Mouse (Mus musculus): Measurements from ENCODE around the gene Limch1.
A peak's percentile ranks its signal among the peaks of the same experiment; 100 is the strongest.

Limch1 gene

DNA sequence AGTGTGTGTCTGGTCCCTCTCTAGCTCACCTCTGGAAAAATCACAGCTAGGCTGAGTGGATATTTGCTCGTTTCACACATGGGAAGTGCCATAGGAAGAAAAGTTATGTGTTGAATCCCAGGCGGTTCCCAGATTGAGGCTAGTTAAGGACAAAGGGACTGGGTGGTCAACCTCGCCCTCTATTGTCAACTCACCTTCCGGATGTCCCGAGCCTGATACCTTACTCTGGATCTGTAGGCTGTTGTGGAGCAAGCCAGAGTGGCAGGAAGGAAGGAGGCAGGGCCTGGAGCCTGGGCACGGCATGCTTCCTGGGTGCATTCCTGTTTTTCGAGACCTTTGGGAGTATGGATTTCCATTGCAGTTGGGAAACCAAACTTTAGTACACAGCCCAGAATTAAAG, 243.9 kb downstream of the Limch1 start:
- no peak for DNase-seq

DNA sequence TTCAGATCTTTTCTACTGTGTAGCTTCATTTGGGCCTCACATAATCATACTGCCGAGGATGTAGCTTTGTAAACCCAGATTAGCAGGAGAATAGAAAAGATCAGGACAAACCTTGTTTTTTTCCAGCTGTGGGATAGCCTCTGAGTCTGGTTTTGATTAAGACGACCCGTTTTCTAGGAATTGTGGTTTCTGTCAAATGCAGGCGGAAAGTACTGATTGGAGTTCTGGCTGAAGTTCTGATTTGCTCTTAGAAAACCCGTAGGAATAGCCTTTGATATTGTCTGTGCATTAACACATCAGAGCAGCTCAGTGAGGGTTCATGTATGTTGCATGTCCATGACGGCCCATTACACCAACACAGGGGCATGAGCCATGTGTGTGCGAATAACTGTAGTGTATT, 246.8 kb downstream of the Limch1 start:
- no peak for DNase-seq

DNA sequence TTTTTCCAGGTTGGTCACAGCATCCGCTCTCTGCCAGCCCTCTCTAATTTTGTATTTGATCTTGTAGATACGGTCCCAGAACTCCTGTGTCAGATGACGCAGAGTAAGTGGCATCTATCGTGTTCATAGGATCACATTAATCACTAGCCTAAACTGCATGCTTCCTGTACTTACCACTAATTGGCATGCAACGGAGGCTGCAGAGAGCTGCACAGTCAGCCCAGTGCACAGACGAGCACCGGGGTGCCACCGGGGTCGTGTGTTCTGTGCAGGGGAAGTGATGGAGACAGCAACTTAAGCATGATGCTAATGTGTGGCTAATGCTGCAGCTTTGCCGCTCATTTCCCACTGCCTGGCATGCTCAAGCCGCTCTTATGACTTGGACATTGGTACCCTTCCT, 247.4 kb downstream of the Limch1 start:
- no peak for DNase-seq

DNA sequence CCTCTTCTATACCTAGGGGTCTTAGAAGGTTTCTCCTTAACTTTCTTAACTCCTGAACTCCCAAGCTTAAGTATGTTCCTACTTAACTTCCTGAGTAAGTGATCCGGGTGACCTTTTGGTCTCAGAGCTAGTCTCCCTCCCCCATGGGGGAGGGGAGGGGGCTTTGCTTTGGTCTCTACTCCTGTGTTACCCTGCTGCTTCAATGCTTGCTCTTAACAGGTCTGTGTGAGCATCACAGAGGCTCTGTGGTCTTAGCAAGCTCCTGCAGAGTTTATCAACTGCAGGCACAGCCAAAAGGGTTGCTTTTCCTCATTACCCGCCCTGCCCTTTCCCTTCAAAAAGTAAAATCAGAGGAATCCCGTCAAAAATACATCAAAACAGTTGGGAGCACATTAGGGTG, 250.5 kb downstream of the Limch1 start:
- DNase-seq = no peak

DNA sequence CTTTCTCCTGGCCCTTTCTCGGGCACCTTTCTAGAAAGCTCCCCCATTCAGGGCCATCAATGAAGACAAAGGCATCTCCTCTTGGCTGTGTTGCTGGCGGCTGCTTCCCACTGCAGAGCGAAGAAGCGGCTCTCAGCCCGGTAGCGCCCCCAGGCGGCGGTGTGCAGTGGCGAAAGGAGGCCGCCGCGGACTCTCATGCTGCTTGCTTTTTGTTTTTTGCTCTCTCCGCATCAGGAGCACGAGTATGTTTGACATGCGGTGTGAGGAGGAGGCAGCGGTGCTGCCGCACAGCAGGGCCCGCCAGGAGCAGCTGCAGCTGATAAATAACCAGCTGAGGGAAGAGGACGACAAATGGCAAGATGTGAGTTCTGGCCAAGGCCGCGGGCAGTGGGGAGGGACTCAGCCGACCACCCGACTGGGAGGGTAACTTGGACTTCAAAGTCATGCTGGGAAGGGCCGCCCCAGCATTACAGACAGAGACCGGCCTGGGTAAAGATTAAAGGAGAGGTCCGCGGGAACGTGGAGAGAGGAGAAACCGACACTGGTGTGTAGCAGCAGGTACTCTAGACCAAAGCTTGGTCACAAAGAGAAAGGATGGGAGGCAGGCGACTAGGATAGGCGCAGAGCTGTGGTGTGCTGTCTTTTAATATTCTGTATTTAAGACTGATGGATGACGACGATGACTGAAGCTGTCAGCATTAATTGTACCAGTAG, 251.4 kb downstream of the Limch1 start:
- peak; percentile 88 to 93 for DNase-seq

DNA sequence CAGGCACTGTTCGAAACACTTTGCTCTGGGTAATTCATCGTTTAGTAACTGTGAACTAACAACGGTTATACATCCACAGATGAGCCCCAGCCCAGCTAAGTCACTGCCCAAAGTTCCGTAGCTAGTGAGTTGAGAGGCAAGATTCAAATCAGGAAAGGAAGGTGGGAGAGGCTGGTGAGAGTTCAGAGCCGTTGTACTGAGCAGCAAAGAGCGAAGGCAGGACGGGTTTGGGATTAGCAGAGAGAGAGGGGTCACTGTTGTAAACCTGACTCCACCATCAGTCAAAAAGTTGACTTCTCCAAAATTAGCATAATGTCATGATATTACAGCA, 251.9 kb downstream of the Limch1 start:
- DNase-seq = no peak

DNA sequence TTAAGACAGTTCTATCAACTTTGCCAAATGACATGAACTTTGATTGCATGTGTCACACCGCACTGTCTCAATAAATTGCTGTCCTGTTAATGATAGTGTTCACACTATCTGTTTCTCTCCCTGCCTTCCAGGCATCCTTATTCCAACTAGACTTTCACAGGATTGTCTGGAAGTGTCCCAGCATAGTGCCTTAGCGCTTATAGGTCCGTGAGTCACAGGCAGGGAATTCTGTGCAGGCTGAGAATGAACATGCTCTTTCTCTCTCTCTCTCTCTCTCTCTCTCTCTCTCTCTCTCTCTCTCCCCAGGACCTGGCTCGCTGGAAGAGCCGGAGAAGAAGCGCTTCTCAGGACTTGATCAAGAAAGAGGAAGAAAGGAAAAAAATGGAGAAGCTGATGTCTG, 252.7 kb downstream of the Limch1 start:
- DNase-seq = no peak

DNA sequence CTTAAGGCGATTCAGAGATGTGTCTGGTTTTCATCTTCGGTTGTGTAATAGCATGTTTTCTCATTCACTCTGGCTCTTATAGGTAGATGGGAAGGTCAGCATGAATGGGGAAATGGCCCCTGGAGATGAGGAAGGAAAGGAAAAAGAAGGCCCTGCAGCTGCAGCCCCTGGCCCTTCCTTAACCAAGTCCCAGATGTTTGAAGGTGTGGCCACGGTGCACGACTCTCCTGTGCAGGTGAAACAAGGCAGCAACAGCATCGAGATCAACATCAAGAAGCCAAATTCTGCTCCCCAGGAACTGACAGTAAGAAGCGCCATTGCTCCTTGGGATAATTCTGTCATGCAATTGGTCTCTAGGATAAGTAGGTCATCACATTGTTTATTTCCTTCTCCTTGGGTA, 256.7 kb downstream of the Limch1 start:
- no peak for DNase-seq

DNA sequence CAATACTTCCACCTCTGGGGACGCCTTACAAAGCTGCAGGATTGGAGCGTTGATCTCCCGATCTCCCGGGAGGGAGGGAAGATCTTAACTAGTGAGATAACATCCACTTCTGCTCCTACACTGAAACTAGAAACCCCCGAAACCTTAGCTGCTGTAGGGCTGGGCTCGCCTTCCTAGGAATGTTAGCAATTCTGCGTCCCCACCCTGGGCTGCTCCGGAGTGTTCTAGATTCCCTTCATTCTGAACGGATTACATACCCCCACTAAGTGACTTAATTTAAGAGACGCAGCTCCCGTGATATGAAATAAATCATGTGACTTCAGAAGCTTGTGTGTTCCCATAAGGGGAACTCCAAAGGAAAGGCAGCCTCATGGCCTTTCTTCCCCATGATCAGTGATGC, 259.0 kb downstream of the Limch1 start:
- DNase-seq = no peak

DNA sequence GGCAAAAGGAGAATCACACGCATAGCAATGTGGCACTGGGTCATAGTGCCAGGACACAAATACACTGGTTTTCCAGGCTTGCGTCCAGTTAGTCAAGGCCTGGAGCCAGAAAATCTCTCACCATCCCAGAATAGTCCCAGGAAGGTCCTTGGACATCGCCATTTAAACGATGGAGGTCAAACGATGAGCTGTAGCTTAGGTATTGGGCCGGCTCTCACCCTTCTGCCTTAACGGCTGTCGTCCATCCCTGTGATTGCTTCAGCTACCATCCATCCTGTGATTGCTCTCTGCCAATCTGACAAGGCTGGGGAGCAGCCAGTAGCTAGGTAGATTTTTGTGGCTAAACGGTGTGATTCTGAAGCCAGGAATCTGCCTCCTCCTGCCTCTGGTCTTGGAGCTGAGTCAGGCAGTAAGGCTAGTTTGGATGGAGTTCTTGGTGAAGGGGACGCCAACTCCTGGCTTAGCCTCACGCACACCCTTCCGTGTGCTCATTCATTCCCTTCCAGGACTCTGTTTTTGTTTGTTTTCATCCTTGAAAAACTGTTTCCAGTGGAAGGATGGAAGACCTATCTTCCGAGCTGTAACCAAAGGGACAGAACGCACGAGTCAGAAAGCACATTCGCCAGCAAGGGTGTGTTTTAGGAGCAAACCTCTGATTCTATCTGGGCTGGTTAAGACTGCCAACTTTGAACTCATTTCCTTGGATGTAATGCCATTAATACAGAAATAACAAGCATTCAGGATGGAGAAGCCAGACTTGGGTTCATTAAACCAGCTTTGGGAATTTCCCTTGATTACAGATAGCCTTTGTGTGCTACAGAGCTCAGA, 265.6 kb downstream of the Limch1 start:
- peak; percentile 82 to 83 for DNase-seq

DNA sequence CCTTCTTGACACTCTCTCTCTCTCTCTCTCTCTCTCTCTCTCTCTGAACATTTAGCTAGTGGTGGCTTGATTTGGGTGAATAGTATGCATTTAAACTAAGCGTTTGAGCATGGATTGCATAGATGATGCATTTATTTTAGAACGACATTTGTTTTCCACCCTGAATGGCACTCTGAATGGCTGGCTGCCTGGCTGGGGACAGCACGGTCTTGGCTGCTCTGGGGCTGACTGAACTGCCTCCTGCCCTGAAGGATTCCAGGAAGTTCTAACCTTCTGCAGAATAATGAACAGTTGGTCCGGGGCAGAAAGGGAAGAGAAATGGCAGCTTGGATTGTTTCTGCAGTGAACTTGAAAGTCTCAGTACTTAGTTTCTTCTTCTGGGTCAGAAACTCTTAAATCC, 266.4 kb downstream of the Limch1 start:
- peak in 1 of 2 experiments; percentile 40 for DNase-seq

DNA sequence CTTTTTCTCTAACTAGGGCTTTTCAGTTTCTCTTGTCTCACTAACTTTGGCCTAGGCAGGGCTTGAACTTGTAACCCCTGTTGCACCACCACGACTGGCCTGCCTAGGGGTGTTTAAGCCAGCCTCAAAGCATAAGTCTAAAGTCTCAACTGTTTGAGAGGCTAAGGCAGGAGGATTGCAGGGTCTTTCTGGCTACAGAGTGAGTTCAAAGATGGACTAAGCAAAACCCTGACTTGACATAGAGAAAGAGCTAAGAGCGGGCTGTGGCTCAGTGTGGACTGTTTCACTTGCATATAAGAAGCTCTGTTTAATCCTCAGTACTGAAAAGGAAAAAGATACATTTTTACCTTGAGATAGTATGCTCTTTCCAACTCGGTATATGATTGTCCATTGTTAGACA, 268.3 kb downstream of the Limch1 start:
- DNase-seq = no peak

DNA sequence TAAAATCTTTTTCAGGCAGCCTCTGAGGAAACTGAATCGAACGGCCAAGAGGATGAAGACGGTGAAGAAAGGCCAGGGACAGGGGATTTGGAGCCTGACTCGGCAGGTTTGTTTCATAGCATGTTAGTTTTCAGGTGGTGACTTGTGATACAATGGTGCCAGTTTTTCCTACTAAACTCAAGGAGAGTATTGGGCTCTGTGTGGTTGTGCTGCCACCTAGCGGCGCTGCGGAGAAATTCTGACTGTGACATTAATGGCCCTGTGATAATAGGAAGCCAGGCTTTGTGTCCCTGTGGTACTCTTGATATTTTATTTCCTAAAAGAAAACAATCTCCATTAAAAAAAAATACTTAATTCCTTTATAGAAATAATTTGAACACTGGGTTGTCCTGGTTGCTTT, 270.8 kb downstream of the Limch1 start:
- DNase-seq = peak; percentile 89

DNA sequence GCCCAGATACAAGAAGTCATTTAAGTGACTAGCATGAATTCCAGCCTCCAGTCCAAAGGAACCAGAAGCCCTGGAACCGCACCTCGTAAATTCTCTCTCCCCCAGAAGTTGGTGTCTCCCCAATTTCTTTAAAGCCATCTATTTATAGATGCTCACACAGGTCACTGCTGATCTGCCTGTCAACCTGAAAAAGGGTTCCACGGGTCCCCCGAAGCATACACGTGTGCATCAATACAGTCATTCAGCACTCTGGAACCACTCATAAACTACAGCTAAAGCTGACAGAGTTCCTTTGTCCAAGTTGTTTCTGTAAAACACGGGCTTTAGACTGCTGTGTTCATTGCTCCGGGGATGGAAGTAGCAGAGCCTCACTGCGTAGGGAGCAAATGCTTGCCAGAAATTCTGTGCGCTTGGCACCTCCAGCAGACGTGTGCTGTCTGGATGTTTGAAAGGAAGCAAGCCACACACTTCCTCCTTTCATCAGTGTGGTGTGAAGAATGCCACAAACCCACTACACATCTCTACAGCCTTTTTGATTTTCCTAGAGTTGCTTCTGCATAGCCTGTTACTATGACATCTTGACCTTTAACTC, 278.9 kb downstream of the Limch1 start:
- peak; percentile 54 to 60 for DNase-seq

DNA sequence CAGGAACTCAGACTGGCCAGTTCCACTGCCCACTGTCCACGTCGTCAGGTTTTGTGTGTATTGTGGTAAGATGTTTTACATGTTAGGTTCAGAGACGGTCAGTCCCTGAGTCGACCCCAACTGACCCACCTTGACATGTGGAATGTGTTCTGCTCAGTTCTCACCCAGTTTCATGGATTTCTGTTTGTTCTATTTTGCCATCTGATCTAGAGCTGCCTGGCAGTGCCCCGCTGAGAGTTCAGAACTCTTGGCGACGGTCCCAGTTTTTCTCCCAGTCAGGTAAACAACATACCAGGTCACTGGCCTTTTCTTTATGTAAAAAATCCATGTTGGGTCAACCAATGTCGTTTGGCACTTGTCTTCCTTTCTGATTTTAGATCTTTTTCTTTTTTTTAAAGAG, 279.5 kb downstream of the Limch1 start:
- peak; percentile 81 to 88 for DNase-seq

DNA sequence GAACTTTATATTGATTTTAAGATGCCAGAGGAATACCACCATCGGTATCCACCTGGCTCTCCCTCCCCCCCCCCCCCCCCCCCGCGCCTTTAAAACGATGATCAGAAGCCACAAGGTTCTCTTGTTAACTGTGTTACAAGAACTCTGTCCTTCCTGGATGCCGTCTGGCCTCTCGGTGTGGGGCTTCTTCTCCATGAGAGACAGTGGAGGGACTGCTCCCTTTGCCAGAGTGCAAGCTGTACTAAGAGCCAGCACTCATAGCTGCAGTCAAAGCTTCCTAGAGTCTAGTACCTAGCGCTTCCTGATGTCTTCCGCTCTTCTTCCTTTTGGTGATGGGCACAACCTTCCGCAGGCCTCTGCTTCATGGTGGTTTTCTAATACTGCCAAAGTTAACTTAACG, 280.0 kb downstream of the Limch1 start:
- DNase-seq = peak; percentile 41 to 50

DNA sequence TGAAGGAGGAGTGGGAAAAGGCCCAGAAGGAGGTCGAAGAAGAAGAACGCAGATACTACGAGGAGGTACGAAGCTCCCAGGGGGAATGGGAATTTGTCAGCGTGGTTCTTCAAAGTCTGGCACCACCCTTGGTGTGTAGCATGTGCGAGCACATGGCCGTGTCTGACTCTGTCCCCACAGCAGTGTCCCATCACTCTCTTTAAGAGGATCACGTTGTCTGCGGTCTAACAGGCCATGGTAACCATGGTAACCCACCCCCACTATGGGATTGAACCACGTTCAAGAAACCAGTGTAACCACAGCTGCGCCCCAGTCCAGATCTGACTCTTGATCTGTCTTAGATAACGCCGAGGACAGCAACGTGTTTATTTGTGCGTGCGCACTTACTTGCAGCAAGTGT, 283.2 kb downstream of the Limch1 start:
- no peak for DNase-seq

DNA sequence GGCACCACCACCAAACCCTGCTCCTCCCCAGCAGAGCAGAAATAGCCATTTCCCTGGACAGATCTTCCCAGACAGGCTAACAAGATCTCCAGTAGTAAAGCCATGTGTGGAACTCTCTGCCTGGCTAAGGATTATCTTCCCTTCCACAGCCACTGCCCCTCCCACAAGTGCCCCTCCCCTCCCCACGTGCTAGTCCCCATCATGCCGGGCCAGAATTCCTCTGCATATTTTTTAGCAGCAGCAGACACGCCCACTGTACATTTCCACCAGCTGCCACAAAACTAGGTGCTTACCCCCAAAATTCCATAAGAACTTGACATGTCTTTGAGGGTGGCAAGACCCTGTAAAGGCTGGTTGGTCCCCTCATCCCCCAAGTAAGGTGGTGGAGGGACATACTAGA, 284.3 kb downstream of the Limch1 start:
- no peak for DNase-seq

DNA sequence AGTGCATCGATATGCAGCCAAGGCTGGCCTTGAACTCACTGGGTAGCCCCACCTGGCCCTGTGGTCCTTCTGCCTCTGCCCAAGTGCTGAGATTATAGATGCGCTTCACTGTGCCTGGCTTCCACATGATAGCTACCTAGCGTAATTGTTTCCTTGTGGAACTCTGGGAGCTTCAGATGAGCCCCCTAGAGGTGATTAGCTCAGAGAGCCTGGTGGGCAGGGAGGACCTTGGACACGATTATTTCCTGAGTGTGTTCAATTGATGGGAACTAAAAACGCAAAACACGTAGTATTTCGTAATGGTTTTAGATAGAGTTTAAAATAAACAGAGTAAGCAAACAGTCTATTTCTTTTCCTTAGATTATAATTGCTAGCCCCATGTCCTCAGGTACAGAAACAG, 287.0 kb downstream of the Limch1 start:
- DNase-seq = no peak

DNA sequence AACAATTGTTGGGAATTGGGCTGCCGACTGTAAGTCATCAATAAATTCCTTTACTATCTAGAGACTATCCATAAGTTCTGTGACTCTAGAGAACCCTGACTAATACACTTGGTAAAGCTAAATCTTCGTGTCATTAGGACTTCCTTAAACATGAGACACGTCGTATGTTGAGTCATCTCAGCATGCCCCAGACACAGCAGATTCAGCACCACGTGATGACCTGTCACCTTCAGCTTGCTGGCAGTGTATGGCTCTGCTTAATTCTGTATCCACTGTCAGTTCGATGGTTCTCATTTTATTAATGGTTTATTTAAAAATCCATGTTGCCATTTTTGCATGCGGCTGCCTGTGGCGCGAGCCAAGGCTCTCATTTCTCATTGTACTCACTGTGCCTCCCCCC, 298.3 kb downstream of the Limch1 start:
- DNase-seq = no peak

DNA sequence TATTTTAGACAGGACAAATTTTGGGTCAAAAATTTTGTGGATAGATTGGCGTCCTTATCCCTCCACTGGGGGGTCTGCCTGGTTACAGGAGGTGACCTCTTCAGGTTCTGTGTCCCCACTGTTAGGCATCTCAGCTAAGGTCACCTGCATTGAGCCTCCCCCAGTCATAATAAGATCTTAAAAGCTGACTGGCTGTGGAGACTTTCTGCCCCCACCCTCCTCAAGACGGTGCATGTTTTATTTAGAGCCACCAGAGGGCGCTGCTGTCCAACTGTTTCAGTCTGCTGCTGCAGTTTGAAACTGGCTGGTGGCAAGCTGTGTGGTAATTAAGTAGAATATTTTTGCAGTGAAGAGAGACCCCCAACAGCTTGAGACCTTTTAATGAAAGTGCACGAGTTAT, 302.4 kb downstream of the Limch1 start:
- DNase-seq = peak; percentile 47 to 66

DNA sequence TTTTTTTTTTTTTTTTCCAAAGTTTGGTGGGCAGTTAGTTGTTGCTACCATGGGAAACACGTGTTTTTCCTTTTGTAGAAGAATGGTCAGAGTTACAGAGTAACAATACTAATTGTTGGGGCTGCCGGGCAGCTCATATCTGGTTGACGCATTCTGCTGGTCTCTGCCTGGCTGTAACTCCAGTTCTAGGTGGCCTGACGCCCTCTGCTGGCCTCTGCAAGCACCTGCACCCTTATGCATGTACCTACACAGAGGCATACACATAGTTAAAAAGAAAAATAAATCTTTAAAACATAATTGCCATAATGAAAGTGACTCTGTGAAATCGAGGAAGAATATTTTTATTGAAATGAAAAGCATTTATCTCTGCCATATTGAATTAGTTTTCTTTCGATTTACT, 312.2 kb downstream of the Limch1 start:
- DNase-seq = no peak

DNA sequence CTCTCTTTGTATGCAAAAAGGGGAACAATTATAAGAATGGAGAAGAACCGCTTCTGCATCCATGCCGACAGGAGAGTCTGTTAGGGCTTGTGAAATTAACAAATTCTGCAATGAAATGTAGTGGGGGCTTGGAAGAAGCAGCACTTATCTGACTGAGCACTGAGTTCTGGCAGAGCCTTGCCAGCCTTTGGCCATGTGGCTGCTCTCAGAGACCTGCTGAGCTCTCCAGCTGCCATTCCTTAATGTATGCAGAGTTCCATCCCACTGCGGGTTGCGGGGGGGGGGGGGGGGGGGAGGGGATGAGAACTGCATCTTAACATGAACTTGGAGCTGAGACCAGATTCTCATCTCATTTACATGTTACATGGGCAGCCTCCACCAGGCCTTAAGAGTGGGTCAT, 314.9 kb downstream of the Limch1 start:
- DNase-seq = no peak

DNA sequence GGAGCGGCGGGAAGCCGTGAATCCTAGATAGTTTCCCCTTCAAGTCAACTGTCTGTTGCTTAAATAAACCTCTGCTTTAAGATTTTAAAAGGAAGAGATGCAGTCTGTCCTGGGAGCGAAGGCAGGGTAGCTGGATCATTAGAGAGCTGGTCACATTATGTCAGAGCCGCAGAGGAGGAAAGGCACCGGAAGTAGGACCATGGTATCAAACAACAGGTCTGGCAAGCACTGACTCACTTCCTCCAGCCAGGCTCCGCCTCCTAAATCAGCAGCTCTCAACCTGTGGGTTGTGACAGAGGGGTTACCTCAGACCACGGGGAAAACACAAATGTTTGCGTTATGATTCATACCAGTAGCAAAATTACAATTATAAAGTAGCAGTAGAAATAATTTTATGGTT, 318.0 kb downstream of the Limch1 start:
- DNase-seq = no peak
